Mouse (Mus musculus) heart, embryonic 10.5 days (tissue): Measurements from ENCODE around the gene 4930572O03Rik. TPM values are rescaled to one million over a fixed set of nuclear protein-coding genes. Genes with fewer than 3 reads are reported as not detected.
"Not testable (repeated sequence)": the region's sequence is repeated elsewhere in the genome, so short reads cannot be mapped to it uniquely, and the experiment has no call there.

Experiments
- DNase-seq: peaks from one replicate; pipeline ENCODE4 v3.0.0-alpha.2; 2017; ENCODE audit warnings: low spot score
- H3K27ac ChIP-seq: fragments of 300-500 bp; sonication (generic); 2 replicates; pipeline ENCODE4 v1.5.1; 2016; ENCODE audit warnings: mild to moderate bottlenecking
- H3K27me3 ChIP-seq: fragments of 300-500 bp; sonication (generic); 2 replicates; pipeline ENCODE4 v1.6.1; 2016; ENCODE audit warnings: mild to moderate bottlenecking; ENCODE audit not compliant: poor library complexity, insufficient read depth, severe bottlenecking
- H3K36me3 ChIP-seq: fragments of 300-500 bp; sonication (generic); 2 replicates; pipeline ENCODE4 v1.6.1; 2016; ENCODE audit warnings: mild to moderate bottlenecking, moderate library complexity
- H3K4me1 ChIP-seq: fragments of 300-500 bp; sonication (generic); 2 replicates; pipeline ENCODE4 v1.6.1; 2016; ENCODE audit warnings: mild to moderate bottlenecking
- H3K4me3 ChIP-seq: fragments of 300-500 bp; sonication (generic); 2 replicates; pipeline ENCODE4 v1.5.1; 2016; ENCODE audit warnings: mild to moderate bottlenecking, moderate library complexity
- H3K9me3 ChIP-seq: fragments of 300-500 bp; sonication (generic); 2 replicates; pipeline ENCODE4 v1.6.1; 2016; ENCODE audit warnings: mild to moderate bottlenecking, moderate library complexity
- WGBS: fragments of 180-500 bp; shearing (Covaris S2); methylation state at CpG from one replicate; pipeline ENCODE4 v1.1.7; 2016; 5-methylcytosine and 5-hydroxymethylcytosine counted together
- polyA plus RNA-seq: library from polyadenylated mRNA; unstranded; fragments of >200 nt; fragmentation: Nextera tagmentation; extraction: Ambion mirVana; gene quantifications from 2 replicates; pipeline ENCODE4 v1.2.1, GENCODE M21; 2016

The 4930572O03Rik gene
- polyA plus RNA-seq, 1 experiment from 2014 or later: not detected

DNA sequence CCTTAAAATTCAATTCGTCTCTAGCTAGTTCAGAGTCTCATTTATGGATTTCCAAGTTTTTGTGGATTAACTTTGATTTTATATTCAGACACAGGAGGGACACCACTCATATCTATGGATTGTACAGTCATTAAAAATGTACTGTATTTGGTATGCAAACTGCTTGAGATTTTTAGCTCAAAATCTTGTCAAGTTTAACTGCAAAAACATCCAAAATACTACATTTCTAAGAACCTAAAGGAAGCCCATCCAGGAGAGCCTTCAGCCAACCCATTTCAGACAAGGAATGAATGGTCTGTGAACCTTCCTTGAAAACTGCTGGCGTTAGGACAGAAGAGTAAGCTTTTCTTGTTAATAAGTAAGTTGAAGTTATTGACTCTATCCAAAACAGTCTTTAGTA is 53.9 kb downstream of the 4930572O03Rik start:
- H3K9me3 ChIP-seq: peaks cover 19% of the 10 kb centered on the region
- not testable (repeated sequence) for H3K4me1 ChIP-seq, H3K27ac ChIP-seq, H3K27me3 ChIP-seq, H3K4me3 ChIP-seq, H3K36me3 ChIP-seq
- peak; percentile 56 for DNase-seq
- 58% methylated on average over 2 of the region's 2 CpGs for WGBS

DNA sequence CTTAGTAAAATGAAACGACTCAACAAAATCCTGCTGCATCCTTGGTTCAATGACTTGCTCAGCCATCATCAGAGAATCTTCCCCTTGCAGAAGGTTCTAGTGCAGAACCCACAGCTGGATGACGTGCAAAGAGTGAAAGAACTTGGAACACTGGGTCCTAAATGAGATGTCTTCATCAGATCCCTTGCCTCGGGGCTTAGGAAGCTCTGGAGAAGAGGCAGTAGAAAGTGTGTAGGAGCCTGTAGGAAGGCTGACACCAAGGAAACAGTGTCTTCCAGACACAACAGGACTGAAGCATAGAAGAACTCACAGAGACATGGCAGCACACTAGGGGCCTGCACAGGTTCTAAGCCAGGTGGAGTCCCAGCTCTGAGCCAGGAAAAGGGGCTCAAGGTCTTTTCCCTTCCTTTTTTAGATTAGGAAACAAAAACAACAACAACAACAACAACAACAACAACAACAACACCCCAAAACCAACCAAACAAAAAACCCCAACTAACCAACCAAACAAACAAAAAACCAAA is 54.4 kb downstream of the 4930572O03Rik start:
- DNase-seq: peak; percentile 82
- peaks cover 19% of the 10 kb centered on the region for H3K9me3 ChIP-seq
- not testable (repeated sequence) for H3K27me3 ChIP-seq

More for the DNA sequence above, 54.4 kb downstream of the 4930572O03Rik start:
- not testable (repeated sequence) for H3K4me3 ChIP-seq, H3K36me3 ChIP-seq, H3K4me1 ChIP-seq, H3K27ac ChIP-seq
- 58% methylated on average over 3 of the region's 3 CpGs for WGBS

Other genes with a start within 250 kb of the 4930572O03Rik start
- 0.21 and 0.25 TPM in 2 replicates for gene Gm21149, start 180.5 kb downstream of the 4930572O03Rik start, polyA plus RNA-seq
- gene Gm21190, start 127.8 kb downstream of the 4930572O03Rik start, polyA plus RNA-seq: 0.30 TPM in 1 of 2 replicates, not detected in the other
- gene Gm21083, start 79.7 kb downstream of the 4930572O03Rik start, polyA plus RNA-seq: 0.16 and 0.48 TPM in 2 replicates
- not detected in 2 replicates for gene Speer4d, start 38.0 kb downstream of the 4930572O03Rik start, polyA plus RNA-seq
- gene Speer4c, start 57.2 kb upstream of the 4930572O03Rik start, polyA plus RNA-seq: not detected in 2 replicates